Mouse (Mus musculus): ENCODE results near the gene 2900026A02Rik. TPM values are rescaled to one million over a fixed set of nuclear protein-coding genes. Genes with fewer than 3 reads are reported as not detected.

Gene 2900026A02Rik
- polyA plus RNA-seq, 1 experiment from 2014 or later = 4.5 TPM

DNA sequence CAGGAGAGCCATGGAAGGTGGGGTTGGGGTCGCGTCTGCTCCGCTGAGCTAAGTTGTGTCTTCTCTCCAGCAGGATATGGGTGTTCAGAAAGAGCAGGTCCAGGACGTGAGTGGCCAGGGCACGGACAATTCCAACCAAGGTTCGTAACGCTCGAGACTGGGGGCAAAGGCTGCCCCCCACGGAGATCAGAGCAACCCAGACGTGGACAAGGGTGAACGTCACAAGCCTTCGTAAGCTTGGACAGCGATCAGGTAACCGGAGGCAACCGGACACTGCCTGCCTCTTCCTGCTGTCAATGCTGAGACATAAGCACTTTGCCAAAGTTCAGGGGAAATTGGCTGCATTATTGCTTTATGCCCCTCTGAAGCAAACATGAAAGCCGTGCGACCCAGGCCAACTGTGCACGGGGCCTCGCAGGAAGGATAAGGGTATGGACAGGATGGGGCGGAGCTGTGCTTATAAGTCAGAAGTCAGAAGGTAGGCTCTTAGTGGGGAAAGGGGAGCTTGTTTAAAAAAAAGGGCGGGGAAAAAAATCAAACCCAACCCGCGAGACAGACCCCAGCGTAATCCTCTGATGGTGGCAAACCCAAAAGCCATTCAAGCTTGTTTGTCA, 130.9 kb downstream of the 2900026A02Rik start:
- peaks cover 40% of the 10 kb centered on the region for H3K36me3 ChIP-seq (replicated peaks)
- H3K4me3 ChIP-seq = no peak overlapping the region
- no peak for DNase-seq (ENCODE audit: extremely low spot score, low spot score)
- H3K27me3 ChIP-seq (ENCODE audit: poor library complexity, severe bottlenecking) = no peaks in the 10 kb centered on the region
- H3K27ac ChIP-seq = no peak overlapping the region
- H3K4me1 ChIP-seq = no peaks in the 10 kb centered on the region
- H3K9me3 ChIP-seq = no peaks in the 10 kb centered on the region
- 93% methylated on average over 24 of the region's 24 CpGs for WGBS

DNA sequence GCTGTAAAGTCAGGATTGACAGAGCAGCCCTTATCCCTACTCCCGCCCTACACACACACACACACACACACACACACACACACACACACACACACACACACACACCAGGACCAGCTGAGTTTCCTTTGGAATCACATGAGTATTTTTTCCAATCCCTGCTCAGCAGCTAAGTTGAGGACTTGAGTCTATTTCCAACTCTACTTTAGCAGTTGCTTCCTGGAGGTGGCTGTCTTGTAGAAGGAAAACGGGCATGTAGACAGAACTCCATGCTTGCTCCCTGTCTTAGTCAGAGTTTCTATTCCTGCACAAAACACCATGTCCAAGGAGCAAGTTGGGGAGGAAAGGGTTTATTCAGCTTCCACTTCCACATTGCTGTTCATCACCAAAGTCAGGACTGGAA, 133.6 kb downstream of the 2900026A02Rik start:
- peaks cover 27% of the 10 kb centered on the region for H3K36me3 ChIP-seq (replicated peaks)
- 85% methylated on average over 2 of the region's 2 CpGs for WGBS
- no peaks in the 10 kb centered on the region for H3K9me3 ChIP-seq
- no peaks in the 10 kb centered on the region; the same call in 1 of the 2 replicates for H3K4me1 ChIP-seq
- H3K27me3 ChIP-seq (ENCODE audit: poor library complexity, severe bottlenecking) = no peaks in the 10 kb centered on the region
- no peak overlapping the region for H3K4me3 ChIP-seq
- H3K27ac ChIP-seq = no peak overlapping the region
- no peak for DNase-seq (ENCODE audit: extremely low spot score, low spot score)

DNA sequence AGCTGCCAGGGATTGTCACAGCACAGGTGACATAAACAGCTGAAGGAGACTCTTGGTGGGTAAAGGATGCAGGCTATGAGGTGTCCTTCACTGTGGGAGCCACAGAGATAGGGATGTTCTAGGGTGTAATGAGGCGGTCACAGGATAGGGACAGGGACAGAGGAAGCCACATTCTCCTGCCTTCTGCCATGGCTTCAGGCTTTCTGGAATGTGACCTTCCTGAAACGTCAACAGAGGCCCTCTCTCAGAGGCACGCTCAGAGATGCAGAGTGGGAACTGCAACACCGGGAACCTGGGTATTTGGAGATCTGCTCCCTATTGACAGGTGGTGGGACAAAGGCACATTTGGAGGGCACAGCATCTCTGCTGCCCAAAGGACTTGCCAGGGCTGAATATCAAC, 134.0 kb downstream of the 2900026A02Rik start:
- Histone ChIP-seq H3K9me3 (no peaks in the 10 kb centered on the region), H3K27me3 (ENCODE audit: poor library complexity, severe bottlenecking) (no peaks in the 10 kb centered on the region), H3K4me1 (no peaks in the 10 kb centered on the region; the same call in 1 of the 2 replicates), H3K4me3 (no peak overlapping the region), H3K27ac (no peak overlapping the region), H3K36me3 (replicated peaks) (peaks cover 24% of the 10 kb centered on the region)
- no peak for DNase-seq (ENCODE audit: extremely low spot score, low spot score)
- WGBS = 67% methylated on average over 4 of the region's 4 CpGs

DNA sequence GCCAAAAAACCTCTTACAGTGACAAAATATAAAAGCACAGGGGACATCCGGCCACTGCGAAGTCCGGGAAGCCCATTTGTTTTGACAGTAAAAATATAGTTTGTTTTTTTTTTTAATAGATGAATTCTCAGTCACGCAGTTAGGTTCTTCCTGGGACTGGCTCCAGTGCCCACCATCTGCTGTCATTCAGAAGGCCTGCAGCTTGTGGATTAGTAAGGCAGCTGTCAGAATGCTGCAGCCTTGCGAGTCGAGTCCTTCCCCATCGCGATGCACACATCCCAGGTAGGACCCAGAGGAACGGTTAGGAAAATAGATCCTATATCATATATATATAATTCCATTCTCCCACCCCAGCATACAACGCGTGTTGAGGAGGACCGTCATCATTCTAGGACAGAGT, 134.6 kb downstream of the 2900026A02Rik start:
- H3K27ac ChIP-seq = no peak overlapping the region
- H3K27me3 ChIP-seq (ENCODE audit: poor library complexity, severe bottlenecking) = no peaks in the 10 kb centered on the region
- no peaks in the 10 kb centered on the region for H3K9me3 ChIP-seq
- DNase-seq (ENCODE audit: extremely low spot score, low spot score) = no peak
- H3K4me3 ChIP-seq = no peak overlapping the region
- peaks cover 21% of the 10 kb centered on the region for H3K36me3 ChIP-seq (replicated peaks)
- H3K4me1 ChIP-seq = no peaks in the 10 kb centered on the region; the same call in 1 of the 2 replicates
- 92% methylated on average over 12 of the region's 12 CpGs for WGBS

DNA sequence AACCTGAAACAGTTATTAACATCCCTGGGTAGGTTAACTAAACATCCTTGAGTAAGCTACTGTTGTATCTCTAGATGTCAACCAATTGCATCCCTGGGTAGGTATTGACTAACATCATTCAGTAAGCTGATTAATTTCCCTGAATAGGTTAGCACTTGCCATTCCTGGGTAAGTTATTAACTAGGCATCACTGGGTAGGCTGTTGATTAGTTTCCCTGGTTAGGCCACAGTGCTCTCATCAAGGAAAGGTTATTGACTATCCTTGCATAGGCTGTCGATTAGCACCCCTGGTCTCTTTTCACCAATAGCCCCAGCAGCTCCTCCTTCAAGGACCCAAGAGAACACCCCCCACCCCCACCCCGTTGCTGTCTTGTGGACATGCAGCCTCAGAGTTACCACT, 135.1 kb downstream of the 2900026A02Rik start:
- Histone ChIP-seq H3K36me3 (replicated peaks) (peaks cover 17% of the 10 kb centered on the region), H3K9me3 (no peaks in the 10 kb centered on the region), H3K4me1 (no peaks in the 10 kb centered on the region; the same call in 1 of the 2 replicates), H3K27ac (no peak overlapping the region), H3K27me3 (ENCODE audit: poor library complexity, severe bottlenecking) (no peaks in the 10 kb centered on the region), H3K4me3 (no peak overlapping the region)
- DNase-seq (ENCODE audit: extremely low spot score, low spot score) = no peak
- WGBS = 74% methylated on average over 2 of the region's 2 CpGs

DNA sequence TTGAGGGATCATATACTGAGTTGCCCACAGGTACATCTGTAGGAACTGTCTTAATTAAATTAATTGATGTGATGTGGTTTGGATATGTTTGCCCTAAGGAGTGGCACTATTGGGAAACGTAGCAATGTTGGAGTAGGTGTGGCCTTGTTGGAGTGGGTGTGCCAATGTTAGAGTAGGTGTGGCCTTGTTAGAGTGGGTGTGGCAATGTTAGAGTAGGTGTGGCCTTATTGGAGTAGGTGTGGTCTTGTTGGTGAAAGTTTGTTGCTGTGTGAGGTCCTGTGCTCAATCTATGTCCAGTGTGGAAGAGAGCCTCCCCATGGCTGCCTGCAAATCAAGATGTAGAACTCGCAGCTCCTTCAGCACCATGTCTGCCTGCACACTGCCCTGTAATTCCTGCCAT, 136.7 kb downstream of the 2900026A02Rik start:
- peaks cover under 1% of the 10 kb centered on the region for H3K36me3 ChIP-seq (replicated peaks)
- WGBS = 86% methylated on average over 2 of the region's 2 CpGs
- H3K27ac ChIP-seq = no peak overlapping the region
- H3K4me3 ChIP-seq = no peak overlapping the region
- H3K9me3 ChIP-seq = no peaks in the 10 kb centered on the region
- H3K27me3 ChIP-seq (ENCODE audit: poor library complexity, severe bottlenecking) = no peaks in the 10 kb centered on the region
- H3K4me1 ChIP-seq = peaks cover 7% of the 10 kb centered on the region
- no peak for DNase-seq (ENCODE audit: extremely low spot score, low spot score)

DNA sequence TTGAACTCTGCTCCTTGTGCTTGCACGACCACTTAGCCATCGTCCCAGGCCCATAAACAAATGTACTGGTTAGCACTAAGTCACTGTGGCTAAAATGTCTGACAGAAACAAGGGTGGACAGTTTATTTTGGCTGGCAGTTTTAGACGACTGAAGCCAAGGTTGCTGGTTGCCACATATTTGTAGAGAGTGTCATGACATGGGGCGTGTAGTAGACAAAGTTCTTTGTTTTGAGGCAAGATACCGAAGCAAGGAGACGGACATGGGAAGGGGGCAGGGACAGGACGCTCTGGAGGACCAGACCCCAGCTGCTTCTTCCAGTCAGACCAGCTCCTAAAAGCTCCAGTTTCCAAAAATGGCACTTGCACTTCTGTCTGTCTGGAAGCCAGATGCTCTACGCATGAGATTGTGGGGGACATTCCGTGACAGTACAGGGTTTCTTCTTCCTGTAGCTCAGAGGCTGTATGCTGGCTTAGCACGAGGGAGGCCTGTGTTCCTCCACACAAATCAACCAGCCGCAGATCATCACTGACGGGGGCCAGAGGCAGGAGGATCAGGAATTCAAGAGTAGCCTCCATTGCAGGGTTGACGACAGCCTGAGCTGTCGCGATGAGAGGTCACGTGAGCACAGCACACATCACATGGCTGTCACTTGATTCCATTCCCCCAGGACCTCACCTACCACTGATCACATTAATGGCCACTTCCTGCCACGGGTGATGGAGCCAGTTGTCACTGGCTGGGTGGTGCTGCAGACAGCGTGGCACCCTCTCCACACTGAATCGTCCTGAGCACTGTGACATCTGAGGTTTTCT, 138.5 kb downstream of the 2900026A02Rik start:
- Histone ChIP-seq H3K4me3 (no peak overlapping the region), H3K27ac (no peak overlapping the region), H3K9me3 (no peaks in the 10 kb centered on the region), H3K4me1 (peaks cover 7% of the 10 kb centered on the region), H3K27me3 (ENCODE audit: poor library complexity, severe bottlenecking) (no peaks in the 10 kb centered on the region; the same call in 1 of the 2 replicates), H3K36me3 (replicated peaks) (no peaks in the 10 kb centered on the region)
- DNase-seq (ENCODE audit: extremely low spot score, low spot score) = no peak
- 81% methylated on average over 19 of the region's 19 CpGs for WGBS

DNA sequence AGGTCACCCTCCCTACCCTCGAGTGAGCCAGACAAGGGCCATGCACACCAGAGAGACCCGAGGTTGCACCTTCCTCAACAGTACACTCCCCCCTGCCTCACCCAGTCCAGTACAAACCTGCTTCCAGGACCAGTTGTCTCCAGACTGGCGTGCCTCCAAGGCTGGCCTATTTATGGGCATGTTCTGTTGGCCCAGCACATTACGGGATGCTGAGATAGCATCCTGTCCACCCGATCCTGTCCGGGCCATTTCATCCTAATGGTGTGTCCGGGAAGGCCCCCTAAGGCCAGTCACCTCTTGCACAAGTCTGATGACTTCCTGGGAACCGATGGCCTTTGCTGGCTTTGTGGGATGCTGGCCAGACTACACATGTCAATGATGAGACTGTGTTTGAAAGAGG, 139.6 kb downstream of the 2900026A02Rik start, which contains the start of gene Crybb3:
Crybb3 (minus strand) TSS at position 146 of the 400 bp plus-strand sequence.
- WGBS = 93% methylated on average over 8 of the region's 8 CpGs
- DNase-seq (ENCODE audit: extremely low spot score, low spot score) = no peak
- Histone ChIP-seq H3K4me1 (peaks cover 7% of the 10 kb centered on the region), H3K36me3 (replicated peaks) (no peaks in the 10 kb centered on the region), H3K4me3 (no peak within 1 kb of the TSS), H3K27ac (no peak within 1 kb of the TSS), H3K27me3 (ENCODE audit: poor library complexity, severe bottlenecking) (peaks cover 4% of the 10 kb centered on the region), H3K9me3 (no peaks in the 10 kb centered on the region)

DNA sequence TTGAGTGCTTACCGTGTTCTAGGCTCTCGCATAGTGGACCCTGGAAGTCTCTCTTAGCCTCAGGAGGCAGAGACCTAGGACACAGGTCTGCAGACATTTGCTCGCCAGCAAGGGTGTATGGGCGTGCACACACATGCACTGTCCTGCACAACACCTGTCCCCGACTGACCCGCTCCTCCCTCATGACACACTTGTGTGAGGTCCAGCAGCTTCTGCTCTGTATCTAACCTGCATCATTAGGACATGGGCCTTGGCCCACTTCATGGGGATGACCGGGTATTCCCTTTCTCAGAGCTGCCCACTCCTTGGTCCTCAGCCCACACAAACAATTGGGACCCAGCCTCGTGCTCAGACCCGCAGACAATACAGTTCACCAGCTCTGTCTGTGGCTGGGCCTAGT, 140.0 kb downstream of the 2900026A02Rik start:
- DNase-seq (ENCODE audit: extremely low spot score, low spot score) = no peak
- Histone ChIP-seq H3K4me3 (no peak overlapping the region), H3K9me3 (no peaks in the 10 kb centered on the region), H3K27ac (no peak overlapping the region), H3K27me3 (ENCODE audit: poor library complexity, severe bottlenecking) (peaks cover 4% of the 10 kb centered on the region), H3K4me1 (peaks cover 7% of the 10 kb centered on the region), H3K36me3 (replicated peaks) (no peaks in the 10 kb centered on the region)
- 91% methylated on average over 9 of the region's 9 CpGs for whole genome bisulfite sequencing

DNA sequence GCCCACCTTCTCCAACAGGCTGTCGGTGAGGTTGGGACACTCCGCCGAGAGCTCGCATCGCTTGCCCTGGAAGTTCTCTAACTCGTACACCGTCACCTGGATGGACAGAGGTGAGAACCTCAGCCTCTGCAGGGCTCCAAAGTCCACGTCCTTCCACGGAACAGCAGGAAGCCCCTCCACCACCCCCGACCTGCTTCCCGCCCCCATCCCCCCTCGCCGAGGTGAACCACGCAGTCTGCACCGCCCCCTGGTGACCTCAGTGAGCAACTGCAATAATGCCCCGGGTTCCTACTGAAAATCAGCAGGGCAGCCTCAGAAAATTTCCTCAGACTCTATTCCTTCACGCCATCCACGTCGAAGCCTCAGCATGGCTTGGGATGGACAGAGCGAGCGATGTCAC, 141.3 kb downstream of the 2900026A02Rik start:
- WGBS = 22% methylated on average over 21 of the region's 21 CpGs
- H3K27me3 ChIP-seq (ENCODE audit: poor library complexity, severe bottlenecking) = peaks cover 4% of the 10 kb centered on the region
- peak; percentile 47 for DNase-seq (ENCODE audit: extremely low spot score, low spot score)
- H3K4me3 ChIP-seq = peak overlapping the region; percentile 38
- H3K27ac ChIP-seq = peak overlapping the region; percentile 51
- H3K4me1 ChIP-seq = peaks cover 7% of the 10 kb centered on the region
- no peaks in the 10 kb centered on the region for H3K36me3 ChIP-seq (replicated peaks)
- H3K9me3 ChIP-seq = no peaks in the 10 kb centered on the region

DNA sequence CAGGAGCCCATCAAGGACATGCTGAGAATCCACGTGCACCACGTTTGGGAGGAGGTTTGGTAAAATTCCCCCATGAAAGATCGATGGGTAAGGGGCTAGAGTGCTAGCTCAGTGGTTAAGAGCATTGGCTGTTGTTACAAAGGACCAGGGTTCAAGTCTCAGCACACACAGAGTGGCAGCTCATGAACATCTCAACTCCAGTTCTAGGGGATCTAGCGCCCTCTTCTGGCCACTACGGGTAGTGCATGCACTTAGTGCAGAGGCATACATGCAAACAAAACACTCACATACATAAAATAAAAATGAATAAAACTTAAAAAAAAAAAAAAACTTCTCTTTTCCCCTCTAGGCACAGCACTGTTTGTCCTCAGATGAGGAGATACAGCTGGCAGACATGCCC, 142.3 kb downstream of the 2900026A02Rik start:
- Histone ChIP-seq H3K27ac (no peak overlapping the region), H3K9me3 (no peaks in the 10 kb centered on the region), H3K27me3 (ENCODE audit: poor library complexity, severe bottlenecking) (peaks cover 4% of the 10 kb centered on the region), H3K4me3 (no peak overlapping the region), H3K36me3 (replicated peaks) (no peaks in the 10 kb centered on the region), H3K4me1 (peaks cover 10% of the 10 kb centered on the region)
- DNase-seq (ENCODE audit: extremely low spot score, low spot score) = no peak
- 67% methylated on average over 5 of the region's 5 CpGs for WGBS

DNA sequence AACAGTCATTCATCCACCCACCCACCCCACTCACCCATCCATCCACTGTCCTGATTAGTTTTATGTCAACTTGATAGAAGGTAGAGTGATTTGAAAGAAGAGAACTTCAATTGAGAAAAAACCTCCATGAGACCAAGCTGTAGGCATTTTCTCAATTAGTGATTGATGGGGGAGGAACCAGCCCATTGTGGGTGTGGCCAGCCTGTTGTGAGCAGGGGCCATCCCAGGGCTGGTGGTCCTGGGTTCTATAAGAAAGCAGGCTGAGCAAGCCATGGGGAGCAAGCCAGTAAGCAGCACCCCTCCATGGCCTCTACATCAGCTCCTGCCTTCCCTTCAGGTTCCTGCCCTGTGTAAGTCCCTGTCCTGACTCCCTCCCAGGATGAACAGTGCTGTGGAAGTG, 151.0 kb downstream of the 2900026A02Rik start, which contains the start of gene Crybb2:
Crybb2 (minus strand) TSS at position 101 of the 400 bp plus-strand sequence.
- H3K4me1 ChIP-seq = peaks cover 8% of the 10 kb centered on the region
- DNase-seq (ENCODE audit: extremely low spot score, low spot score) = no peak
- no peaks in the 10 kb centered on the region for H3K36me3 ChIP-seq (replicated peaks)

DNA sequence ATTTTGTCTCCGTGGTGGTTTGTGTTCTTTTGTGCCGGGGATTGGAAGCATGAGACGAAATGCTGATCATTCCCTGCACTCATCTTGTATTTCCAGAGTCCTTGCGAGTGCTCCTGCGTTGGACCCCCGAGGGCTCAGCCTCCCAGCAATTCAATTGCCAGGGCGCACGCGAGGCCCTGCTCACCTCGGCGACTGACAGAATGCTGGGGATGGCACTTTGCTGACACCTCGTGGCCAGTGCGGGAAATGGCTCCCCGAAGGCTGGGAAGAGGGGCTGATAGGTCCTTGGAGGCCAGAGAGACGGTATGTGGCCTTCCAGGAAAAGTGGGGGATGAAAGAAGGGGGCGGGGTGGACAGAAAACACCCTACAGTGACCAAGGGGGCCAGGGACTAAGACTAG, 166.7 kb downstream of the 2900026A02Rik start:
- 6% methylated on average over 16 of the region's 16 CpGs for WGBS
- Histone ChIP-seq H3K4me3 (no peak overlapping the region), H3K9me3 (peaks cover 4% of the 10 kb centered on the region; the same call in 1 of the 2 replicates), H3K27me3 (ENCODE audit: poor library complexity, severe bottlenecking) (peaks cover 4% of the 10 kb centered on the region; the same call in 1 of the 2 replicates), H3K4me1 (peaks cover 11% of the 10 kb centered on the region), H3K27ac (no peak overlapping the region), H3K36me3 (replicated peaks) (no peaks in the 10 kb centered on the region)
- DNase-seq (ENCODE audit: extremely low spot score, low spot score) = peak; percentile 81

More for the DNA sequence above, 151.0 kb downstream of the 2900026A02Rik start, which contains the start of gene Crybb2:
- H3K27ac ChIP-seq = no peak within 1 kb of the TSS
- H3K9me3 ChIP-seq = no peaks in the 10 kb centered on the region
- H3K27me3 ChIP-seq (ENCODE audit: poor library complexity, severe bottlenecking) = no peaks in the 10 kb centered on the region
- no peak within 1 kb of the TSS for H3K4me3 ChIP-seq

All from forebrain, embryonic 10.5 days (tissue).